Mouse (Mus musculus) T-helper 17 cell (primary cell): ENCODE measurements around the gene Tnfrsf9.

ENCODE experiments used
- in situ Hi-C, 2 experiments: fragments of 300-600 bp; cut with MboI, MseI; formaldehyde crosslinking; loops; 1 replicate in 1 of 2; 2 replicates in 1 of 2; pipeline ENCODE4 v1.15.1; 2025; ENCODE audit warnings: high pct_unique_total_duplicates in 2 of 2

The Tnfrsf9 gene

DNA sequence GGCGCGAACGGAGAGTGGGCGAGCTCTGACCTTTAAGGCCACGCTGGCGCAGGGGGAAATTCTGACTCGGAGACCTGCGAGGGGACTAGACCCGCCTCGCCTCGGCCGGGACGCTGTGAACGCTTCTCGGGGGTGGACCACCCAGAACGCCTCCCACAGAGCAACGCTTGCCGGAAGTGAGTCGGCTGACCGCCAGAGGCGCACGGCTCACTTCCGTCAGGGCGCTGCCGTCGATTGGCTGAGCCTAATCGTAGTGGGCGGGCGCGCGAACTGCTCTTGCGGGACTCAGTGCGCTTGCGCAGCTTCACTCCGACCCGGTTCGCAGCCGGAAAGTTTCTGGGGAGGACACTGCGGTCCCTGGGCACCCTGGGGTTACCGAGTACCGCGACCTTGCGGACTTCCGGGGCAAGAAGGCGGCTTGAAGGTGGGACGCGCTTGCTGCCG, at the start of gene Tnfrsf9, which contains the start of gene Park7:
Tnfrsf9 (plus strand) TSS at position 273 of the 444 bp plus-strand sequence.
Park7 (minus strand) TSS at position 148 of the 444 bp plus-strand sequence.
- in situ Hi-C loops: loop anchor here in 1 of 2 experiments (10.0 kb wide), 3 partner anchors 680 to 1400 kb away; partner anchors contain the start of genes Ctnnbip1, Eno1 and Klhl21

DNA sequence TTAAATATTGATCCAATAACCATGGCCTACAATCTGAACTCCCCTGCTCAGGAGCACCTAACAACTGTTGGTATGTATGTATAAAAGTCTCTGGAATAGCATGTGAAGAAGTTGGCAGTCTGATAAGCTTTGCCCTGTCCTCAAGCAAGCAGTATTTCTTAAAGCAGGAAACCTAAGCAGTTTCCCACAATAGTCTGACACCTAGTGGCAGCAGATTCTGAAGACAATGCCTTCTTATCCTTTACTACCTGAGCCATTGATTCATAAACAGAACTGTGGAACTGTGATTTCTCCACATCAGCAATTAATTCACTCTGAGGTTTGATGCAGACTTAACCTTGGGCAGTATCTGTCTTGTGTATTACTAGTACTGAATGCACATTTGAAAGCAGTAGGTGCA, 49.0 kb upstream of the Tnfrsf9 start:
- in situ Hi-C loops: loop anchor here in 1 of 2 experiments (10.0 kb wide), 1 partner anchor 201 kb away; no protein-coding TSS in a partner anchor

DNA sequence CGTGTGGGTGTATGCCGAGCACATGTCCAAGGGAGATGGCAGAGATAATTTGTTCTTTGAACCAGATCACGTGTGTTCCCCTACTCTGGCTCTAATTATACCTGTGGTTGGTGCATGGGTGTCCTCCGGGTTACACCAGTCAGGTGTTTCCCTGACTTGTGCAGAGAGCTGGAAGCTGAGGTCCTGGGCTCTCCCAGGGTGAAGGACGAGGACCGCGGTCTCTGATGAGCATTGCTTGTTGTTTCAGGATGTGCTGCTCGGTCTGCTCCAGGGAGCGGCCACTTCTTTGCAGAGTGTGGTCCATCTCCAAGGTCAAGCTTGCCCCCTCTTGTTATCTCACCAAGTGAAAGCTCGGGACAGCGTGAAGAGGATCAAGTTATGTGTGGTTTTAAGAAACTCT, 48.3 kb upstream of the Tnfrsf9 start:
- in situ Hi-C loops: loop anchor here in 1 of 2 experiments (10.0 kb wide), 1 partner anchor 201 kb away; no protein-coding TSS in a partner anchor

DNA sequence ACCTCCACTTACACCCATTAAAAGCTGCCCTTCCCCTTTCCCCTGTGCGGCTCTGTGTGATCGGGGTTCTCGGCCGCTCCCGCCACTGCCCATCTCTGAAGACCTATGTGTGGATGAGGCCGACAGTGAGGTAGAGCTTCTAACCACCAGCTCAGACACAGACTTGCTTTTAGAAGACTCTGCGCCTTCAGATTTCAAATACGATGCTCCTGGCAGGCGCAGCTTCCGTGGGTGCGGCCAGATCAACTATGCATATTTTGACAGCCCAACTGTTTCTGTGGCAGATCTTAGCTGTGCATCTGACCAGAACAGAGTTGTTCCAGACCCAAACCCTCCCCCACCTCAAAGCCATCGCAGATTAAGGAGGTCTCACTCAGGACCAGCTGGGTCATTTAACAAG, 47.9 kb upstream of the Tnfrsf9 start:
- in situ Hi-C loops: loop anchor here in 1 of 2 experiments (10.0 kb wide), 1 partner anchor 202 kb away; no protein-coding TSS in a partner anchor

DNA sequence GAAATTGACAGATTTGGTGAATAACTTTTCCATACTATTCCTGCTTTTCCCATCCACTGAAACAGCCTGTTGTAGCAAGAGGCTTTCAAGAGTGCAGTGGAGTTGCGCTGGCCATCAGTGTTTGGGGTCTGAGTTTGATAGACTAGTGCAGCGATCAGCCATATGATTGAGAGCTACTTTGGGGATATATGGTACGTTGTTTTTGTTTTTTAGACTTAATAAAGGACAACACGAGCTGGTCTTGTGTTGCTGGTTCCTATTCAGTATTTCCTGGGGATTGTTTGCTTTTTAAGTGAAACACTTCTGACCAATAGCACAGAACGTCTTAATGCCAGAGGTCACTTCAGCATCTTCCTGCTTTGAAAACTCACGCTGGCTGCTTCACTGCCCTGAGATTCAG, 46.2 kb upstream of the Tnfrsf9 start:
- in situ Hi-C loops: loop anchor here in 1 of 2 experiments (10.0 kb wide), 1 partner anchor 203 kb away; no protein-coding TSS in a partner anchor

DNA sequence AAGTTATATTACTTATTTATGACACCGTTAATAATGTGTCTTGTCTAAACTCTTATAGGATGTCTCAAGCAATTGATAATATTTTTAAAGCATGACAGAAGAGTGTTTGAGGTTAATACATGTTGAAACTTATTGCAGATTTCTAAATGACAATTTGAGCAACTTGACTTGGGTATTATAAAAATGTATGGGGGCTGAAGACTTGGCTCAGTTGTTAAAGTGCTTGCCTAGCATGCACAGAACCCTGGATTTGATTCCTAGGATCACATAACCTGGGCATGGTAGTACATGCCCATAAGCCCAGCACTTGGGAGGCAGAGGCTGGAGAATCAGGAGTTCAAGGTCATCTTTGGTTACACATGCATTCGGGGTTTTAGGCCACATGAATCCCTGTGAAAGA, 45.5 kb upstream of the Tnfrsf9 start:
- in situ Hi-C loops: loop anchor here in 1 of 2 experiments (10.0 kb wide), 1 partner anchor 204 kb away; no protein-coding TSS in a partner anchor

DNA sequence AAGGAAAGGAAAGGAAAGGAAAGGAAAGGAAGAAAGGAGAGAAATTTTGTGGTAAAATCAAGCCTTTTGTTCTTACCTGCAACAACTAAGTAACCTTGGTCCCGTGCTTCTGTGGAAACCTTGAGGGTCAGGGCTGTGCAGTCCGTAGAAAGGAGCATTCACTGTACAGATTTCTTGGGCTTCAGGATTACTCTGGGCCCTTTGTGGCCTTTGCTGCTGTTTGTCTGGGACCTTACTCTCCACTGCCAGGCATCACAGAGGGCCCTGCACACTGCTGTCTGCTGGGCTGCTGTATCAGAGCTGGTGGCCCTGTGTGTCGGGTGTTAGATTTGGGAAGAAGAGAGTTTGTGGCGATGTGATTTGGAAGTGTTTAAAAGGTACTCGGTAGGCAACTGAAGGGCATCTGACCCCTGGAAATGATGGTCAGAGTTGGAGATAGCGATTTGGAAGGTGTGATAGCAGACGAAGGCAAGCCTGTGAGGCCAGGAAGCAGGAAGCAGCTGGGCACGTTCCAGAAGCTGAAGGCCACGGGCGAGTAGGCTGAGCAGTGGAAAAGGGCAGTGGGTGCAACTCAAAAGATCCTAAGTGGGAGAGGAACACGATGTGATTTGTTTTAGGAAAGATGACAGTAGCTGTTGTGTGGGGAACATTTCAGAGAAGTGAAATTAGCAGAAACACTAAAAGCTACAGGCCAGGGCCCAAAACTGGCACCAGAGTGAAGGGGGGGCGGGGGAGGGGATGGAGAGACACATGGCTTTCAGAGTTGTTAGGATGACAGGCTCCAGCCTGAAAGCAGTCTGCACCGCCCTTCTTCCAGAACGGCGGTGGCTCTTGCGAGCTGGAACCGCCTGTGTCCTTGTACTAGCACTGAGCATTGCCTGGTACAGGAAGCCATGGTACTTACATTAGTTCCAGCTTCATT, 44.8 kb upstream of the Tnfrsf9 start:
- in situ Hi-C loops: loop anchor here (5.0 to 10.0 kb wide), 2 partner anchors 97 to 205 kb away; no protein-coding TSS in a partner anchor

DNA sequence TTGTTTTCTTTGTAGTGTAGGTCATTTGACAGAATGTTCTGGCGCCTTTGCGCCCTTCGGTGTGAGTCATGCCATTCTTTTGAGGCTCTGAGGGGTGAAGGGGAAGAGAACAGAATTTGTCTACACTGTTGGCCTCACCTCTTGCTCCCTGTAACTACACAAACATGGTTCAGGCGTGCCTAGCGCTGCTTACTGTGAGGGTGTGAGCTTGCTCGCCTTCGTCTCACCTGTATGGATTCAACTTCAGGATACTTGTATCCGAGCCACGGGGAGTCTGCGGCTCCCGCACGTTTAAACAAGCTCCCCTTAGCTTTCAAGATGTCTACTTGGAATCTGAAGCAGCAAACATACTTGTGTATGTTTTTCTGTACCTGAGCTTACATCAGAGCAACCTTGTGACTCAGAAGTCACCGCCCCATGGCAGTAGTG, 43.4 kb upstream of the Tnfrsf9 start:
- in situ Hi-C loops: loop anchor here in 1 of 2 experiments (5.0 kb wide), 1 partner anchor 99 kb away; no protein-coding TSS in a partner anchor

DNA sequence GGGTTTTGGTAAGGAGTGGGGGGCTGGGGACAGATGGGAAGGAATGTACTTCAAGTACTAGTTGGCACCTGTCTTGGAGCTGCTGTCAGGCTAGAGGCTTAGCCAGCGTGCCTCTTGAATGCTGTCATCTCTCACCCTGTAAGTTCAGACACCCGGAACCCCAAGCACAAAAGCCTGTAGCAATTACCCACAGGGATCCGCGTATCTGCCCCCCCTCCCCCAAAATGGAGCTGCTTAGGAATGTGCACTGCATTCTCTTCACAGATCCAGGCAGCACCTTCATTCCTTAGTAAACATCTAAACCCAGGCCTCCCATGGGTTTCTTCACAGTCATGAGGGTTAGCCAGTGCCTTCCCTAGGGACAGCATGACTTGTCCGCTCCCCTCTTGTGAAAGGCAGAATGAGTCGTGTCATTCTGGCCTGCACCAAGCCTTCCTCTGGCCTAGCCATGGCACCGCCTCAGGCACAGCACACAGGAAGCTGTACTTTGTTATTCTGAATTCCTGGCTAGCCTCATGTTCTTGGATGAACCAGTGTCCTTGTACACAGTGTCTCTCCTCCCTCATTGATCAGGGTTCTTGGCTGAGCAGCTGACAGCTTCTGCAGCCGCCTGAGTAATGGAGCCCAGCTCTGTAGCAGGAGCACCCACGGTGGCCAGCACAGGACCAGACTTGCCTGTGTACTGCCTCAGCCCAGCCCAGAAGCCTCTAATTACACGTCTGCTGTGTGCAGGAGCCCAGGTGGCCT, 42.8 kb upstream of the Tnfrsf9 start:
- in situ Hi-C loops: loop anchor here in 1 of 2 experiments (5.0 kb wide), 1 partner anchor 99 kb away; no protein-coding TSS in a partner anchor

DNA sequence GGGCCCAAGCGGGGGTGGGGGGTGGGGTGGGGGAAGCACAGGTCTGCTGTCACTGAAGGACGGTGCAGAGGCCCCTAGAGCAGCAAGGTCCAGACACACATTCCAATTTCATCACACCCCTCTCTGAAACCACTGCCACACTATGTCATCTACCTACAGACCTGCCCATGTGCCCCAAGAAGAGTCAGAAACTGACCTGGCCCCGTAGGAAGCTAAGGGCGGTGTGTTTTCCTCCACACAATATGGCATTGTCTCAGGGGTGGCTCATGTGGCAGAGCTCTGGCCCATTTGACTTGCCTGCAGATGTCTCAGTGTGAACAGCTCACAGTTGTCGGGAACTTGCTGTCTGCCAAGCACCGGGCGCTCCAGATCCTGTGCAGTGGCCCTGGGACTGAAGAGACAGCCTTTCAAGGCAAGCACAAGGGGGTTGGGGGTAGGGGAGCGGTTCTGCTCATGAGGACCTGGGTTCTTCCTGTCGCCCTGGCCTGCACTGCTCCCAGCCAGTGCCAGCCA, 42.2 kb upstream of the Tnfrsf9 start:
- in situ Hi-C loops: loop anchor here in 1 of 2 experiments (5.0 kb wide), 1 partner anchor 100 kb away; no protein-coding TSS in a partner anchor

DNA sequence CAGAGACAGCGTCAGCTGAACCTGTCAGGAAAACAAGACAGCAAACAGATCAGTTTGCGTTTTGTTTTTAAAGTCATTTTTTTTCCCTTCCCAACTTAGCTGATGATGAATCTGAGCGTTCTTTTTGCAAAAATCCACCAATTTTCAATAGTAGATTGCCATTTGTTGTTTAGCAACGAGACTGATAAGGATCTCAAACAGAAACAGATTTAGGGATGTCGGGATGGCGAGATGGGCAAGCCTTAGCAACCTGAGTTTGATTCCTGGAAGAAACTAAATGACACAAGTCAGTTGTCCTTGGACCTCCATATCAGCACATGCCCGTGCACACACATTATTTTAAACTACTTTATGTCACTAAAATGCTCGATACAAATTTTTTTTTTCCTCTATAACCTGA, 41.7 kb upstream of the Tnfrsf9 start:
- in situ Hi-C loops: loop anchor here in 1 of 2 experiments (5.0 kb wide), 1 partner anchor 100 kb away; no protein-coding TSS in a partner anchor

DNA sequence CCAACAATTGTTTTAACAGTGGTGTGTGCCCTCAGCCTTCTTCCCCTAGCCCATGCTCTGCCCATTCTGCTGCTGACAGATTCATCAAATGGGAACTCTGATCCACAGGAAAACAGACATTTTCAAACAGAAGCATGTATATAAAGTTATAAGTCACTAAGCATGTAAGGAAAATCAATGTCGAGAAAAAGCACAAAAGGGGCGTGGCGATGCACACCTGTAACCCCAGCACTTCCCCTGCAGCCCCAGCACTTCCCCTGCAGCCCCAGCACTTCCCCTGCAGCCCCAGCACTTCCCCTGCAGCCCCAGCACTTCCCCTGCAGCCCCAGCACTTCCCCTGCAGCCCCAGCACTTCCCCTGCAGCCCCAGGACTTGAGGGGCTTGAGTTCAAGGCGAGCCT, 39.9 kb upstream of the Tnfrsf9 start:
- in situ Hi-C loops: loop anchor here in 1 of 2 experiments (5.0 kb wide), 1 partner anchor 102 kb away; no protein-coding TSS in a partner anchor

DNA sequence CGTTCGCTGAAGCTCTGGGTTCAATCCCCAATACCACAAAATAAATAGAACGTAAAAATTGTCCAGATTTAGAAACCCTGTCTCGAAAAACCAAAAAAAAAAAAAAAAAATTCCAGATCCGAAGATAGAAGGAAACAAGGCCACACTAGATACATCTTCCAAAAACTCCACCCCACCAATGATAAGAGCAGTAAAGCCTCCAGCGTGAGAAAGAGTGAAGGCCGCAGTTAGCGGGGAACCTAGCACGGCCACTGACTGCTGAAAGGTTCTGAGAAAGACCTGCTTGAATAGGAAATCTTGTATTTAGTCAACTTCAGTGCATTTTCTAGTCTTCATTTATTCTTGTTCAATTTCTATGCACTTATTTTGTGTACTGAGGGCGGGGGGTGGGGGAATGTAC, 39.0 kb upstream of the Tnfrsf9 start:
- in situ Hi-C loops: loop anchor here in 1 of 2 experiments (25.0 kb wide), 1 partner anchor 213 kb away; the partner anchor contains the start of gene Slc45a1

DNA sequence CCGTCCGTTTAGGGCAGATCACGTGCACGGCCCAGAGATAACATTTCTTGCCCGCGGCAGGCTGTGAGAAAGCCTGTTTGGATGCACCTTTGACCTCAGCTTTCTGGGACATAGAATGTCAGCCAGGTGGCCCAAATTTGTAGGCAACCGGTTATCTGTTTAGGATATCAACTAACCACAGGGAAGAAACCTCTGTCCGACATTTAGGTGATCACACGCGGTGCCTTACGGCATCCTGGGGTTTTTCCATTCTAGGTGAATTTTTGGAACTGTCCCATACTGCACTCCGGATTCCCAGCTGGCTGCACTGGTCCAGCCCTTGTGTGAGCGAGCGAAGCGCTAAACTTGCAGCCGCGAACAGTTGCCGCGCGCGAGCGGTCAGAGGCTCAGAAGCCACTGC, 34.7 kb upstream of the Tnfrsf9 start:
- in situ Hi-C loops: loop anchor here (10.0 to 25.0 kb wide), 2 partner anchors 217 to 535 kb away; partner anchors contain the start of gene Slc45a1 (in 1 of the 2)

DNA sequence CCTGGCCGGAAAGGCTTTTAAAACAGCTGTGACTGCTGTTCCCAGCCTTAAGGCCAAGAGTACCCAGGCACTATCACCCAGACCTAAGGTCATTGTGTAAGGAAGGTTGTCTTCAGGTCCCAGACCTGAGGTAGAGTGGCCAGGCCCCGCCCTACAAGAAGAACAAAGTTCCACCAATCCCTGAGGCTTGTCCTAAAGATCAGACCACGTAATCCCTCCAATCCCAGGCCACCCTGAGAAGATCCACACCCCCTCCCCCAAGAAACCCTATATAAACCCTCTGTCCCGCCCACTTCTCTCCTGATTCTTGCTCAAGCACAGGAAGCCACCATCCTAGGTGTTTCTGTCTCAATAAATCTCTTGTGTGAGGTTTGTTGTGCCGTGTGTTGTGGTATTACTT, 34.0 kb upstream of the Tnfrsf9 start:
- in situ Hi-C loops: loop anchor here (10.0 to 25.0 kb wide), 2 partner anchors 218 to 536 kb away; partner anchors contain the start of gene Slc45a1 (in 1 of the 2)

DNA sequence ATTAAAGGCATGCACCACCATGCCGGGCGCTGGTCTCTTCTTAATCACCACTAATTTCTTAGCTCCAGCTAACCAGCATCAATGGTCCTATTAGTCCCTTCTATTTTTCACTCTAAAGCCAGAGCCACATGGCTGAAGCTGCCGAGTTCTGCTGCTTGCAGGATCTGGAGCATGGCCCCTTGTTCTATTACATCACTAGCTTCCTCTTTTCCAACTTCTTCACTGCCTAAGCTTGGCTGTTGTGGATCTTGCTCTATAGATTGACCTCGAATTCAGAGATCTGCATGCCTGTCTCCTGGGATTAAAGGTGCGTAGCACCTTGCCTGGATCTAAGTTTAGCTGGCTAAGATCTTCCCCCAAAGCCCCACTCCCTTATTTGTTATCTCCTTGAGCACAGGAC, 31.7 kb upstream of the Tnfrsf9 start:
- in situ Hi-C loops: loop anchor here (10.0 to 25.0 kb wide), 2 partner anchors 220 to 538 kb away; partner anchors contain the start of gene Slc45a1 (in 1 of the 2)

DNA sequence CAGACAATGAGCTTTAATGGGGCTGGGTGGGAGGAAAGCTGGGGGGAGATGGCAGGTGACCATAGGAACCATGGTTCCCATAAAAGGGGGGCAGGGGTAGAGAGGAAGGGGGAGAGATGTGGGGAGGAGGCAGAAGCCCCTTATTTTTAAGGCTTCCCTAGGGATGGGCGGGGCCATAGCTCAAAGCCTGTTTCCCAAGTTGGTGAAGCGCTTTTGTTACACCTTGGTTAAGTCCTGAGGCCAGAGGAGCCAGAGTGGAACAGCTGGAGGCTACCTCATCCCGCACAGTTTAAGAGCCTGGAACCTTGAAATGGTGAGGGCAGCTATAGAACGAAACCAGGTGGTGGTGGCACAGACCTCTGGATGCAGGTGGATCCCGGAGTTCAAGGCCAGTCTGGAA, 26.5 kb upstream of the Tnfrsf9 start:
- in situ Hi-C loops: loop anchor here (10.0 to 25.0 kb wide), 2 partner anchors 226 to 543 kb away; partner anchors contain the start of gene Slc45a1 (in 1 of the 2)

DNA sequence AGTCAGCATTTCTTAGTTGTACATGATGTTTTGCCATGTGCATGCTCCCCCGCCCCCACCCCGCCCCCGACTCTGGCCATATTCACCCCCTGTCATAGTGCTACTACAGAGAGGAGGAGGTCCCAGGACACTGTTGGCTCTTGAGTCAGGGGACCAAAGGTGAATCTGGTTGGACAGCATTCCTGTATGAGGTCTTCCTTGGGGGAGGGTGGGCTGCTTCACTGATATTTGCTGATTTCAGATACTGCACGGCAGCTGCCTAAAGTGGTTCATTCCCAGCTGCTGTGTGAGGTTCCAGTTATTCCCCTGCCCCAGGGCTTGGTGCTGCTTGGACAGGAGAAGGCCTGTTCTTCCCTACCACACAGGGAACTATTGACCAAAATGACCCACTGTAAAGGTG, 25.9 kb upstream of the Tnfrsf9 start:
- in situ Hi-C loops: loop anchor here (10.0 to 25.0 kb wide), 2 partner anchors 226 to 544 kb away; partner anchors contain the start of gene Slc45a1 (in 1 of the 2)

DNA sequence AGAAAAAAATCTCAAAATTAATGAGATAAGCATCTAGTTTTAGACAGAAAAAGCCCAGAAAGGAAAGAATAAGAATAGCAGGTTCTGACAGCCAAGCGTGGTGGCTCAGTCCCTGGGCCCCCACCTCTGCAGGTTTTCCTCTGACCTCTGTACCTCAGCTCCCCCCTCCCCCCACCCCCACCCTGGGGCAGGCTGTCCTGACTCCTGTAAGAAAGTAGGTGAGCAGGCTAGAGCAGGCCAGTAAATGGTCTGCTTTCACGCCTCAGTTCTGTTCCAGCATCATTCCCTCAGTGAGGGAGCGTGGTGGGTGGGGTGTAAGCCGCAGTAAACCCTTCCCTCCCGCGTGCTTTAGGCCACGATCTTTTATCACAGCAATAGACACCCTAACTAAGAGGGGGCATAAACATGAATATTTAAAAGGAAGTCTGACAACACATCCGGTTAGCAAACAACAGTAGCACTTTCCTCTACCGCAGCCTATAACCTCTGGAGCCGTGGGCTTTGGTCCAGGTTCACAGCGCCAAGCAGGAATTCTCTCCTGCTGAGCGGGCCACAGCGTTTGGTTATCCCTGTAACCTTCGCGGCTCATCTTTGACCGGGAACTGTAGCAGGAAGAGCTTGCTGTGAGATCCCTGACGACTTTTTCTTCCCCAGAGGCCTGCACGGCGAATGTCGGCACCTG, 24.9 kb upstream of the Tnfrsf9 start:
- in situ Hi-C loops: loop anchor here (10.0 to 25.0 kb wide), 2 partner anchors 227 to 545 kb away; partner anchors contain the start of gene Slc45a1 (in 1 of the 2)
